Mouse (Mus musculus) heart, embryonic 14.5 days (tissue): ENCODE data around the gene Mucl2. TPM values are rescaled to one million over a fixed set of nuclear protein-coding genes. Genes with fewer than 3 reads are reported as not detected.
"Not testable (repeated sequence)": the region's sequence is repeated elsewhere in the genome, so short reads cannot be mapped to it uniquely, and the experiment has no call there.

Experiments used
- ATAC-seq: fragments of 200-750 bp; cut with Nextera tagmentation; 2 replicates; pipeline ENCODE4 v1.8.0; 2017; ENCODE audit warnings: low read depth, moderate TSS enrichment; ENCODE audit not compliant: insufficient number of reproducible peaks, insufficient read depth, low FRiP score
- H3K27ac ChIP-seq, 2 experiments: fragments of 200-500 bp in 1 of 2; fragments of 300-500 bp in 1 of 2; sonication (generic) in 1 of 2; replicated peaks in 1 of 2; 2 replicates each; pipeline ENCODE4 v1.5.1; 2012 to 2014; ENCODE audit warnings: low read depth in 2 of 2, low read length in 2 of 2, control low read depth in 1 of 2, mild to moderate bottlenecking in 1 of 2, mixed read lengths in 1 of 2; ENCODE audit not compliant: control insufficient read depth in 1 of 2, insufficient read depth in 1 of 2
- H3K27me3 ChIP-seq: fragments of 300-500 bp; sonication (generic); 2 replicates; pipeline ENCODE4 v1.6.1; 2014; ENCODE audit warnings: mild to moderate bottlenecking, low read length, control low read depth; ENCODE audit not compliant: control insufficient read depth, insufficient read depth
- H3K36me3 ChIP-seq: fragments of 300-500 bp; sonication (generic); 2 replicates; pipeline ENCODE4 v1.6.1; 2014; ENCODE audit warnings: mild to moderate bottlenecking, control low read depth, low read length, mixed read lengths; ENCODE audit not compliant: control insufficient read depth, insufficient read depth
- H3K4me1 ChIP-seq, 2 experiments: fragments of 200-500 bp in 1 of 2; fragments of 300-500 bp in 1 of 2; sonication (generic) in 1 of 2; 2 replicates each; pipeline ENCODE4 v1.6.1; 2012 to 2014; ENCODE audit warnings: low read length in 2 of 2, control low read depth in 1 of 2, mixed read lengths in 1 of 2; ENCODE audit not compliant: control insufficient read depth in 2 of 2, insufficient read depth in 2 of 2
- H3K4me2 ChIP-seq: fragments of 300-500 bp; sonication (generic); 2 replicates; pipeline ENCODE4 v1.6.1; 2014; ENCODE audit warnings: mild to moderate bottlenecking, low read length
- H3K4me3 ChIP-seq, 2 experiments: fragments of 200-500 bp in 1 of 2; fragments of 300-500 bp in 1 of 2; sonication (generic) in 1 of 2; 2 replicates each; pipeline ENCODE4 v1.5.1; 2012 to 2014; ENCODE audit warnings: low read length in 2 of 2, mild to moderate bottlenecking in 2 of 2, control low read depth in 1 of 2, low read depth in 1 of 2, moderate library complexity in 1 of 2; ENCODE audit not compliant: control insufficient read depth in 1 of 2, insufficient read depth in 1 of 2
- H3K9ac ChIP-seq: fragments of 300-500 bp; sonication (generic); 2 replicates; pipeline ENCODE4 v1.6.1; 2014; ENCODE audit warnings: mild to moderate bottlenecking, low read length
- H3K9me3 ChIP-seq: fragments of 300-500 bp; sonication (generic); 2 replicates; pipeline ENCODE4 v1.6.1; 2016; ENCODE audit warnings: low read length, control low read depth; ENCODE audit not compliant: control insufficient read depth
- WGBS: fragments of 180-500 bp; shearing (Covaris S2); extraction: QIAGEN DNeasy Blood & Tissue Kit; methylation state at CpG from one replicate; pipeline ENCODE4 v1.1.7; 2014; 5-methylcytosine and 5-hydroxymethylcytosine counted together
- microRNA-seq: library from miRNA; unstranded; fragments of <30 nt; microRNA quantifications from one replicate; pipeline ENCODE4, GENCODE M21; 2016
- polyA plus RNA-seq: library from polyadenylated mRNA; unstranded; fragments of >200 nt; fragmentation: Nextera tagmentation; extraction: Ambion mirVana; gene quantifications from 2 replicates; pipeline ENCODE4 v1.2.1, GENCODE M21; 2014

Gene Mucl2
- polyA plus RNA-seq: not detected in 2 replicates

DNA sequence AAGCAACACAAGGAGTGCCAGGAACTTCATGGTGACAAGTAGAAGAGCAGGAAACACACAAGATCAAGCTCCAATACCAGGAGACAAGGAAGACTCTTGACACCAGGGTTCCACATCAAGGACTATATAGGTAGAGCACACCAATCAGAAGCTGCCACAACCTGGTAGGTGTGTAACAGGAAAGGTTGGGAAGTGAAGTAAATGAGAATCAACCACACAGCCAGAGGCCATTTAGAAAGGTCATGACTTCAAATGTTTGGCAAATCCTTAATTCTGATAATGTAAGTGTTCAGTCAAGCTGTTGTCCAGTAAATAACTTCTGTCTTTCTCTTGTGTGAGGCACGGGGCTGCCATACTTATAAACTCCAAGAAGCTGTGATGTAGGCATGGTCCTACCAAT lies at the start of gene Mucl2:
TSS of gene Mucl2 (minus strand) at position 101 of the 400 bp plus-strand sequence.
- H3K27ac ChIP-seq: no peak within 1 kb of the TSS
- H3K4me2 ChIP-seq: no peak within 1 kb of the TSS
- no peak within 1 kb of the TSS for H3K4me3 ChIP-seq
- no peaks in the 10 kb centered on the region for H3K36me3 ChIP-seq
- 84% methylated on average over 1 of the region's 1 CpGs for WGBS
- no peak within 1 kb of the TSS for H3K9ac ChIP-seq
- no peaks in the 10 kb centered on the region for H3K27me3 ChIP-seq
- no peak for ATAC-seq
- H3K4me1 ChIP-seq: no peaks in the 10 kb centered on the region
- H3K9me3 ChIP-seq: no peaks in the 10 kb centered on the region

DNA sequence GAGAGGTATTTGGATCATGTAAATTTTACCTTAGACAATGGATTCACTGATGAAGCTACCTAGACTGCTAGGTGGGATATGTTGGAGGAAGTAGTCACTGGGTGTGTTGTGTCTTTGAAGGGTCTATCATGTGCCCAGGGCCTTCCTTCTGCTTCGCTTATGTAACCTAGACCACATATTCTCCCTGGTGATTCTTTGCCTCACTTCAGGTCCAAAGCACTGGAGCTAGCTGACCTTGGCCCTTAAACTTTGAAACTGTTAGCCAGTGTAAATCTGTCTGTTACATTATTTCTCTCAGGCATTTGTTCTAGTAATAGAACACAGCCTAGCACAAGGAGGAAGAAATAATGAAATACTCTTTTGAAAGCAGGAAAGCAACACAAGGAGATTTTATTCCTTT lies 13.9 kb upstream of the Mucl2 start:
- not testable (repeated sequence) for ATAC-seq

More for the DNA sequence above, 13.9 kb upstream of the Mucl2 start:
- H3K4me2 ChIP-seq, H3K4me3 ChIP-seq, H3K9me3 ChIP-seq, H3K9ac ChIP-seq, H3K36me3 ChIP-seq, H3K4me1 ChIP-seq, H3K27me3 ChIP-seq, H3K27ac ChIP-seq: not testable (repeated sequence)
- 25% methylated on average over 1 of the region's 1 CpGs for WGBS

Small RNA genes lying within 50 kb of the gene (microRNA-seq; reads per million reads assigned to microRNA genes)
- gene Gm22852: not detected

Other genes starting within 250 kb of the Mucl2 start
- gene Mucl1, start 143.8 kb downstream of the Mucl2 start, polyA plus RNA-seq: not detected in 2 replicates